Mouse (Mus musculus) telencephalon, adult 2 months (tissue): ENCODE measurements around the gene Bptf.
A peak's percentile ranks its signal among the peaks of the same experiment; 100 is the strongest.
"Not testable (repeated sequence)": the region's sequence is repeated elsewhere in the genome, so short reads cannot be mapped to it uniquely, and the experiment has no call there.

Experiments
- DNase-seq: peaks from one replicate; pipeline ENCODE4 v3.0.0-alpha.2; 2011; ENCODE audit warnings: low read depth, low spot score

Gene Bptf

GRCm38 (mm10) chr11:107131749-107132421 is at the start of gene Bptf:
Bptf (minus strand) TSS chr11:107132127.
- DNase-seq: peak; percentile 56

- no peak for DNase-seq
Observed at GRCm38 (mm10) chr11:107161215-107161614, 29.3 kb upstream of the Bptf start.

- DNase-seq: no peak
Observed at GRCm38 (mm10) chr11:107159034-107159433, 27.1 kb upstream of the Bptf start.

GRCm38 (mm10) chr11:107156977-107157642 is 25.2 kb upstream of the Bptf start:
- no peak for DNase-seq

GRCm38 (mm10) chr11:107155292-107155691 is 23.4 kb upstream of the Bptf start:
- no peak for DNase-seq

GRCm38 (mm10) chr11:107154431-107154830 is 22.5 kb upstream of the Bptf start:
- no peak for DNase-seq

GRCm38 (mm10) chr11:107153645-107154044 is 21.7 kb upstream of the Bptf start:
- DNase-seq: no peak

GRCm38 (mm10) chr11:107151809-107152208 is 19.9 kb upstream of the Bptf start:
- no peak for DNase-seq

- not testable (repeated sequence) for DNase-seq
Observed at GRCm38 (mm10) chr11:107143956-107144355, 12.0 kb upstream of the Bptf start.

- DNase-seq: no peak
Observed at GRCm38 (mm10) chr11:107142382-107142781, 10.5 kb upstream of the Bptf start.

- no peak for DNase-seq
Observed at GRCm38 (mm10) chr11:107140756-107141155, 8.8 kb upstream of the Bptf start.

- no peak for DNase-seq
Observed at GRCm38 (mm10) chr11:107138633-107139032, 6.7 kb upstream of the Bptf start.

- no peak for DNase-seq
Observed at GRCm38 (mm10) chr11:107137593-107137992, 5.7 kb upstream of the Bptf start.

- not testable (repeated sequence) for DNase-seq
Observed at GRCm38 (mm10) chr11:107136458-107136857, 4.5 kb upstream of the Bptf start.

- no peak for DNase-seq
Observed at GRCm38 (mm10) chr11:107135741-107136140, 3.8 kb upstream of the Bptf start.

- no peak for DNase-seq
Observed at GRCm38 (mm10) chr11:107132426-107132825, 499 bp upstream of the Bptf start.

- peak; percentile 36 for DNase-seq
Observed at GRCm38 (mm10) chr11:107130879-107131748, 813 bp downstream of the Bptf start.

- no peak for DNase-seq
Observed at GRCm38 (mm10) chr11:107130221-107130788, 1.6 kb downstream of the Bptf start.

- no peak for DNase-seq
Observed at GRCm38 (mm10) chr11:107129641-107130040, 2.3 kb downstream of the Bptf start.

- not testable (repeated sequence) for DNase-seq
Observed at GRCm38 (mm10) chr11:107126716-107127115, 5.2 kb downstream of the Bptf start.

- no peak for DNase-seq
Observed at GRCm38 (mm10) chr11:107125011-107125410, 6.9 kb downstream of the Bptf start.

- peak; percentile 41 for DNase-seq
Observed at GRCm38 (mm10) chr11:107124327-107124731, 7.6 kb downstream of the Bptf start.
